Mouse (Mus musculus) intestine, embryonic 15.5 days (tissue): ENCODE data around the gene Ch25h. TPM values are rescaled to one million over a fixed set of nuclear protein-coding genes. Genes with fewer than 3 reads are reported as not detected.

Source experiments
- ATAC-seq: fragments of 200-750 bp; cut with Nextera tagmentation; 2 replicates; pipeline ENCODE4 v1.8.0; 2017; ENCODE audit warnings: moderate TSS enrichment, moderate library complexity
- H3K27ac ChIP-seq: fragments of 300-500 bp; sonication (generic); 2 replicates; pipeline ENCODE4 v1.5.1; 2015; ENCODE audit warnings: mild to moderate bottlenecking, inconsistent platforms
- H3K27me3 ChIP-seq: fragments of 300-500 bp; sonication (generic); replicated peaks from 2 replicates; pipeline ENCODE4 v1.6.1; 2015; ENCODE audit warnings: inconsistent platforms
- H3K36me3 ChIP-seq: fragments of 300-500 bp; sonication (generic); 2 replicates; pipeline ENCODE4 v1.6.1; 2015; ENCODE audit warnings: inconsistent platforms
- H3K4me1 ChIP-seq: fragments of 300-500 bp; sonication (generic); replicated peaks from 2 replicates; pipeline ENCODE4 v1.6.1; 2015; ENCODE audit warnings: inconsistent platforms
- H3K4me2 ChIP-seq: fragments of 300-500 bp; sonication (generic); replicated peaks from 2 replicates; pipeline ENCODE4 v1.6.1; 2015; ENCODE audit warnings: mild to moderate bottlenecking, inconsistent platforms
- H3K4me3 ChIP-seq: fragments of 300-500 bp; sonication (generic); replicated peaks from 2 replicates; pipeline ENCODE4 v1.5.1; 2015; ENCODE audit warnings: inconsistent platforms
- H3K9ac ChIP-seq: fragments of 300-500 bp; sonication (generic); 2 replicates; pipeline ENCODE4 v1.6.1; 2015; ENCODE audit warnings: inconsistent platforms
- H3K9me3 ChIP-seq: fragments of 300-500 bp; sonication (generic); 2 replicates; pipeline ENCODE4 v1.6.1; 2016; ENCODE audit warnings: inconsistent platforms
- WGBS: fragments of 180-500 bp; shearing (Covaris S2); methylation state at CpG from one replicate; pipeline ENCODE4 v1.1.7; 2015; 5-methylcytosine and 5-hydroxymethylcytosine counted together
- polyA plus RNA-seq: library from polyadenylated mRNA; unstranded; fragments of >200 nt; fragmentation: Nextera tagmentation; extraction: Ambion mirVana; gene quantifications from 2 replicates; pipeline ENCODE4 v1.2.1, GENCODE M21; 2015

The Ch25h gene
- polyA plus RNA-seq, 1 experiment from 2014 or later: 3.2 TPM

DNA sequence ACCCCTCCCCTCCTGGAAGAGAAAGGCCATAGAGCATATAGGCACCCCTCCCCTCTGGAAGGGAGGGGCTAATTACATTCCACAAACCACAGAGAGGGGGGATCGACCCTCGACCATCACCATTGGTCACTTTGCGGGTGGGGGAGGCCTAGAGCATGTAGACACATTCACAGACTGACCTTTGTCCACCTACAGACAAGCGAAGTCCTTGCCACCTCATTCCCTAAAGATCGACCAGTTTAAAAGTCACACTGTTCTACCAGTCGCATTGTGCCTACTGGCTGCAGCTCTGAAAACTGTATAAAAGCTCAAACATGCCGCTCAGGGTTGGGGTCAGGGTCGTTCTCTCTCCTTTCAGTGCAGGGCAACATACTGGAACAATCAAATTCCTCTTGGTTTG, 36.6 kb upstream of the Ch25h start:
- Histone ChIP-seq H3K4me3 (no peak overlapping the region), H3K4me2 (no peak overlapping the region), H3K36me3 (no peaks in the 10 kb centered on the region), H3K9me3 (no peaks in the 10 kb centered on the region), H3K27me3 (no peaks in the 10 kb centered on the region), H3K27ac (no peak overlapping the region), H3K4me1 (no peaks in the 10 kb centered on the region), H3K9ac (no peak overlapping the region)
- ATAC-seq: peak; percentile 34; the same call in 1 of the 2 replicates
- 55% methylated on average over 8 of the region's 8 CpGs for WGBS

DNA sequence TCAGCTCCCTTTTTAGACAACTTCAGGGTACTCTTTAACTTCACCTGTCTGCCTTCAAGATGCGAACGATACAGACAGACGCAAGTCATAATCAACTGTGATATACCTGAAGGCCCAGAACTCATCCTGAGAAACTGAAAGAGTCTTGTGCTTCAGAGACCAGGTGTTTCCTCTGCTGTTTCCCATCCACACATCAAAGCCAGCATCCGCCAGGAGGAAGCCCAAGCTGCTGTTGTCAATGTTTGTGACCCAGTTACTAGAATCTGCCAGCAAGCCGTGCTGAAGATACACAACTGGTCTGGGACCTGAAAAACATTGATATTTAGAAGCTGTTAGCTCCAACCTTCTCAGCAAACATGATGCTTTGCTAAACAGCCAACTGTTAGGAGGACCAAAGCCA, 35.8 kb upstream of the Ch25h start:
- no peak overlapping the region for H3K27ac ChIP-seq

DNA sequence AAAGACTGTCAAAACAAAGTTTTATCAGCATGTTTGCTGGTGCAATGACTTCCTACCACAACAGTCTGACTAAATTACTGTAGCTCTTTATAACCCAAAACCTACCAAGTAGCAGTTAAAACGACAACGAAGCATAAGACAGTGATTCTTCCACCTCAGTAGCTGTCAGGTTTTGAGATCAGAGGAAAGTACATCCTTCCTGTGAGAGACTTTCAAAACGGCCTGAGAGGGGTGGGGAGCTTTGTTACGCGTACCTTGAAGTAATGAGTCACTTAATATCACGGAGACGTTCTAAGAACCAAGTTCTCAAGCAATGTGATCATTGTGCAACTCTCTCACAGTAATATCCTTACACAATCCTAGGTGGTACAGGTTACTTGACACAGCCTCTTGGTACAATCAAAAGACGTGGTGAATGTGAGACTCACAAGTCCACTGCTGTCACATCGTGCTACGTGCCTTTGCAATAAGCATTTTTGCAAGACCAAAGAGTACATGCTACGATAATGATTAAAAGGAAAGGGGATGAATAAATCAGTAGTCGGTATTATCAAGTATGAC, 30.3 kb upstream of the Ch25h start:
- no peaks in the 10 kb centered on the region for H3K27me3 ChIP-seq
- no peak for ATAC-seq
- no peaks in the 10 kb centered on the region for H3K36me3 ChIP-seq
- no peak overlapping the region for H3K9ac ChIP-seq
- no peaks in the 10 kb centered on the region for H3K9me3 ChIP-seq
- H3K4me1 ChIP-seq: no peaks in the 10 kb centered on the region
- H3K27ac ChIP-seq: no peak overlapping the region
- H3K4me3 ChIP-seq: no peak overlapping the region
- no peak overlapping the region for H3K4me2 ChIP-seq
- whole genome bisulfite sequencing: 85% methylated on average over 12 of the region's 12 CpGs

More for the DNA sequence above, 35.8 kb upstream of the Ch25h start:
- H3K9ac ChIP-seq: no peak overlapping the region
- no peaks in the 10 kb centered on the region for H3K36me3 ChIP-seq
- ATAC-seq: no peak
- H3K4me1 ChIP-seq: no peaks in the 10 kb centered on the region
- H3K4me2 ChIP-seq: no peak overlapping the region
- H3K27me3 ChIP-seq: no peaks in the 10 kb centered on the region
- WGBS: 69% methylated on average over 5 of the region's 5 CpGs
- no peaks in the 10 kb centered on the region for H3K9me3 ChIP-seq
- H3K4me3 ChIP-seq: no peak overlapping the region

DNA sequence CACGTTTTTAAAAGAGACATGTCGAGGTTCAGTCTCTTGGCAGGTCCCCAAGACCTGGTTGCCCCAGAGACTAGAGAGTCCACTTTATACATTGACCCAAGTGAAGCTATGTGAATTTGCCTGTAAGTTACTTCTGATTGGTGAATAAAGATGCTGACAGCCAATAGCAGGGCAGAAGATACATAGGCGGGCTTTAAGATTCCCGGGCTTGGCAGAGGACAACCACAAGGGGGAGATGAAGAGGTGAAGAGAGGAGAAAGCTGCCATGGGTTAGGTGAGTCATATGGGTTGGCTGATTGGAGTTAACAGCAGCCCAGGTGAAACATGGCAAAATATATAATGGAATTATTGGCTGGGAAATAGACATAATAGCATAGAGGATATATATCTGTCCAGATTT, 25.8 kb upstream of the Ch25h start:
- no peaks in the 10 kb centered on the region for H3K27me3 ChIP-seq
- ATAC-seq: peak; percentile 75
- 0 out of 2 replicates have a peak, but pooled peaks cover 3% of the 10 kb centered on the region for H3K4me1 ChIP-seq
- H3K9ac ChIP-seq: no peak overlapping the region
- H3K27ac ChIP-seq: no peak overlapping the region
- no peak overlapping the region for H3K4me2 ChIP-seq
- no peaks in the 10 kb centered on the region for H3K9me3 ChIP-seq
- no peak overlapping the region for H3K4me3 ChIP-seq
- no peaks in the 10 kb centered on the region for H3K36me3 ChIP-seq
- WGBS: 44% methylated on average over 4 of the region's 4 CpGs

DNA sequence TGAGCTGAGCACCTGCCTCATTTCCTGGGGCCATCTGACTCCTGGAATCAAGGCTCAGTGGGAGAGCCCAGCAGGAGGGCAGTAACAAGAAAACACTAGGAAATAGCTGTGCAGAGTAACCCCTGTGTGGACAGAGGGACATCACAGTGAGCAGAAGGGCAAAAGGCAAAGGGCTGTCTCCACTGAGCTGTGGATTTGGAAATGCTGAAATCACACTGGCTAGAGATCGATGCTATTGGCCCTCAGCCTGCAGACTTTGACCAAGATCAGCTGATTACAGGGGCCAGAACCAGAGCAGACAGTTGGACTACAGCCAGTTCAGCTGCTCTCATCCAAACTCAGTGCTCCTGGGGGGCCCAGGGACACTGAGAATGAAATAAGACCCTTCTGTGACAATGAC, 21.4 kb upstream of the Ch25h start:
- Histone ChIP-seq H3K9me3 (no peaks in the 10 kb centered on the region), H3K27ac (no peak overlapping the region), H3K27me3 (no peaks in the 10 kb centered on the region), H3K9ac (no peak overlapping the region), H3K36me3 (no peaks in the 10 kb centered on the region), H3K4me3 (no peak overlapping the region), H3K4me1 (0 out of 2 replicates have a peak, but pooled peaks cover 3% of the 10 kb centered on the region), H3K4me2 (no peak overlapping the region)
- WGBS: 67% methylated on average over 1 of the region's 1 CpGs
- peak; percentile 49; the same call in 1 of the 2 replicates for ATAC-seq

DNA sequence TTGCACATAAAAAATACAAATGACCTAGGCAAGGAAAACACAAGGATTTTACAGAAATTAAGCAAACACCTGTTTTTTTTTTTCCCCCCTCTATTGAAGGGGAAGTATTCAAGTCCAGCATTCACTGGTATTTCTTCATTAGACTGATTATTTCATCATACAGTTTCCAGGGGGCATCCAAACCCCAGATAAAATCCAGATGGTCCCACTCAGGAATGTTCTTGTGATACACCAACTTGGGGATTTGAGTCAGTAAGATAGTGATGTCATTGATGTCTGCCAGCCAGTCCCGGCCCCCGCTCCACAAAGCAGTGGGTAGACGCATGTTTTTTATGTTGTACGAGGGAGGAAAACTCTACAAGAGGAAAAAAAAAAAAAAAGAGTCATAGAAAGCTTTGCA, 18.9 kb upstream of the Ch25h start:
- no peak overlapping the region for H3K9ac ChIP-seq
- 88% methylated on average over 4 of the region's 4 CpGs for WGBS
- H3K4me1 ChIP-seq: 0 out of 2 replicates have a peak, but pooled peaks cover 3% of the 10 kb centered on the region
- ATAC-seq: no peak
- no peaks in the 10 kb centered on the region for H3K27me3 ChIP-seq
- no peak overlapping the region for H3K4me2 ChIP-seq
- H3K36me3 ChIP-seq: no peaks in the 10 kb centered on the region
- H3K4me3 ChIP-seq: no peak overlapping the region
- H3K9me3 ChIP-seq: no peaks in the 10 kb centered on the region
- no peak overlapping the region for H3K27ac ChIP-seq

DNA sequence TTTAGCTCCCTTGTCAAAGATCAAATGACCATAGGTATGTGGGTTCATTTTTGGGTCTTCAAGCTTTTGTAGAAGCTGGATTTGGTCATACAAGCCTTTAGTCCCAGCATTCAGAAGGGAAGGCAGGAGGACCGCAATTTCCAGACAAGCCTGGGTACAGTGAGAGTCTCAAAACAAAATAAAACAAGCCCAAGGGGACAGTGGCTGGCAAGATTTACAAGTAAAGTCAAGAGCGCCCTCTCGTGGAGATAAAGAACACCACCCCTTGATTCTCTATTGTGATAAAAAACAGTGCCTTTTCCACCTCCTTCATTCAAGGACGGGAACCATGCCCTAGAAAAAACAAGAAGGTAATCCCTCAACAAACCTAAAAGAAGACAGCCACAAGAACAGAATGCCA, 8.6 kb upstream of the Ch25h start:
- Histone ChIP-seq H3K9me3 (no peaks in the 10 kb centered on the region), H3K36me3 (no peaks in the 10 kb centered on the region), H3K4me2 (no peak overlapping the region), H3K9ac (no peak overlapping the region), H3K27me3 (no peaks in the 10 kb centered on the region), H3K27ac (no peak overlapping the region), H3K4me1 (no peaks in the 10 kb centered on the region), H3K4me3 (no peak overlapping the region)
- WGBS: 13% methylated on average over 4 of the region's 4 CpGs
- no peak for ATAC-seq

DNA sequence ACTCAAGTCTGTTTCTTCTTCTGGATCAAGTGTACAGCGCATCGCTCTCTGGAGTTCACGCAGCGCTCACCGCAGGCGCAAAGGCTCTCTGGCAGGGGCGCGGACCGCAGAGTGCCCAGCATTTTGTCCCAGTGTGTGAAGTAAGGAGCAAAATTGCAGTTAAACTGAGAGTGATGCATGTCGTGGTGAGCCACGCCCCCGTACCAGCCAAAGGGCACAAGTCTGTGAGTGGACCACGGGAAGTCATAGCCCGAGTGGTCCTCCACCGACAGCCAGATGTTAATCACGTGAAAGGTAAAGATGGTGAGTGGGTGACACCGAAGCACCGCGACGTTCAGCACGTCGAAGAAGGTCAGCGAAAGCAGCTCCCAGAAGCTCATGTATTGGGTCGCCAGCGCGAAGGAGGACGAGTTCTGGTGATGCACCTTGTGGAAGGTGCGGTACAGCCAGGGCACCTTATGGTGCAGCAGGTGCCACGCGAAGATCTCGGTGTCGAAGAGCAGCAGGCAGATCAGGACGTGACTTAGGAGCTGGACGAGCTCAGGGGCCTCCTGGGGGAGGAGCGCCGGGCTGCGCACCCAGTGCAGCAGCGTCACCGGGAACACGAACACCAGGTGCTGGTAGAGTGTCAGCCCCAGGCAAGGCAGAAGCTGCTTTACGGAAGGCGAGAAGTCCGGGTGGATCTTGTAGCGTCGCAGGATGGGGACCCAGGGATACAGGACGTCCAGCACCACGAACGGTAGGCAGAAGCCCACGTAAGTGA, 555 bp downstream of the Ch25h start:
- Histone ChIP-seq H3K4me1 (peaks cover 7% of the 10 kb centered on the region; the same call in 1 of the 2 replicates), H3K27me3 (peaks cover 6% of the 10 kb centered on the region; the same call in 1 of the 2 replicates), H3K4me3 (peak overlapping the region; percentile 49), H3K4me2 (peak overlapping the region; percentile 94), H3K9me3 (no peaks in the 10 kb centered on the region), H3K27ac (no peak overlapping the region), H3K36me3 (no peaks in the 10 kb centered on the region), H3K9ac (peak overlapping the region; percentile 22; the same call in 1 of the 2 replicates)
- ATAC-seq: peak; percentile 88
- WGBS: 8% methylated on average over 49 of the region's 49 CpGs

DNA sequence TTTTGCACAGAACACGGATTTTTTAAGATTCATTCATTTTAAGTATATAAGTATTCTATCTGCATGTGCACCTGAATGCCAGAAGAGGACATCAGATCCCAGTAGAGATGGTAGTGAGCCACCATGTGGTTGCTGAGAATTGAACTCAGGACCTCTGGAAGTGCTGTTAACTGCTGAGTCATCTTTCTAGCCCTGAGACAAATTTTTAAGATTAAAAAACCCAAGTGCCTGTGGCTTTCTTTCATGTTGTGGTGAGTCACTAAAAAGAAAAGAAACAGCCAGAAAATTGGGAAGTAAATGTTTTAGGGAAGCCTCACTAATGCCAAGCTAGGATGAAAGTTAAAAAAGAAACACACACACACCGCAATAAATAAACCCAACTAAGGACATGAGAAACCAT, 3.3 kb downstream of the Ch25h start:
- Histone ChIP-seq H3K36me3 (no peaks in the 10 kb centered on the region), H3K4me1 (peaks cover 7% of the 10 kb centered on the region; the same call in 1 of the 2 replicates), H3K9ac (no peak overlapping the region), H3K4me2 (no peak overlapping the region), H3K9me3 (no peaks in the 10 kb centered on the region), H3K4me3 (no peak overlapping the region), H3K27ac (no peak overlapping the region), H3K27me3 (peaks cover 6% of the 10 kb centered on the region; the same call in 1 of the 2 replicates)
- no peak for ATAC-seq
- 89% methylated on average over 2 of the region's 2 CpGs for WGBS

DNA sequence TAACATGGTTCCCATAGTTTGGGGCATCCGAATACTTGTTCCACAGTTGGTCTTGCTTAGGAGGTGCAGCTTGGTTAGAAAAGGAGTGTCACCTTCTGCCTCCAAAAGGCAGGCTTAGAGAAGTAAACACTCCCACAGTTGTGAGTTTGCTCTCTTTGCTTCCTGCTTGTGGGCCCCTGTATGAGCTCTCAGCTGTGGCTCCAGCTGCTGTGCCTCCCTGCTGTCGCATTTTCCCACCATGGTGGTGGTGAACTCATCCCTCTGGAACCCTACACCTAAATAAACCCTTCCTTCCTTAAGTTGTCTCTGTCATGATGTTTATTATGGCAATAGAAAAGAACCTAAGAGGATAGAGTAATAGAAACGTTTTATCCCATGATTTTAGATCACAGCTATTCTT, 6.2 kb downstream of the Ch25h start:
- 28% methylated on average over 3 of the region's 3 CpGs for WGBS
- H3K4me3 ChIP-seq: no peak overlapping the region
- H3K9me3 ChIP-seq: no peaks in the 10 kb centered on the region

DNA sequence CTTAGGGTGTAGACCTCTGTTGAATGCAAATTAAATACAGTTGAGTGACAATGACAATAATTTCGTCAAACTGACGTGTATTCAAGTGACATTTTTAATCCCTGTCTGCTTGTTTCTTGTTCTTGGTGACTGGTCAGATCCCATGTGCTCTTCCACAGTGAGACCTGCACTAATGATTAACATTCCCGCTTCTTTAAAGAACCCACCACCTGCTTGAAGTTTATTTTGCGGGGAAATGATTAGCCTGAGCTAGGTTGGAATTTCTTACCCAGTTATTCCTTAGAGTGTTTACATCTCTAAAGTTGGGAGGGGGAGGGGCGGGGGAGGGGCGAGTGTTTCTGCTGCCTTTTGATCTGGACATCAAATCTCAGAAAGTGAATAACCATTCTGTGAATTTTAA, 6.7 kb downstream of the Ch25h start:
- Histone ChIP-seq H3K27ac (no peak overlapping the region), H3K36me3 (no peaks in the 10 kb centered on the region), H3K9ac (no peak overlapping the region), H3K27me3 (no peaks in the 10 kb centered on the region), H3K4me3 (no peak overlapping the region), H3K4me1 (no peaks in the 10 kb centered on the region), H3K9me3 (no peaks in the 10 kb centered on the region), H3K4me2 (no peak overlapping the region)
- no peak for ATAC-seq
- WGBS: 31% methylated on average over 6 of the region's 6 CpGs

More for the DNA sequence above, 6.2 kb downstream of the Ch25h start:
- no peak for ATAC-seq
- no peaks in the 10 kb centered on the region for H3K27me3 ChIP-seq
- no peaks in the 10 kb centered on the region for H3K36me3 ChIP-seq
- H3K4me2 ChIP-seq: no peak overlapping the region
- H3K27ac ChIP-seq: no peak overlapping the region
- H3K4me1 ChIP-seq: no peaks in the 10 kb centered on the region
- no peak overlapping the region for H3K9ac ChIP-seq

DNA sequence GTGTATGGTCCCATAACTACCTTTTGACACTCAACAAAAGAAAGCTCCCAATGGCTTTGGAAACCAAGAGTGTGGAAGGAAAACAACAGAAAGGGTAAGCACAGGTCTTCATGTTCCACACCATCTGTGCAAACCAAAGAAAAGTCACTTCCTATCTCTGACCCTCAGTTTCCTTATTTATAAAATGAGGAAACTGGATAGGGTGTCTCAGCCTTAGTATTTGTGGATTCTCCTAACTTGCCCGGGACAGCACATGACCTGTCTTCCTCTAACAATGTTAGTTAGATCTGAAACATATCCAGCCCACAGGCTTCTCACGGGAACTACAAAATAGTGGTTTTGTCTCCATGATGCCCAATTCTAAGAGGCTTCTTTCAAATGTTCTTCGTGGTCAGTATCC, 10.5 kb downstream of the Ch25h start:
- Histone ChIP-seq H3K4me2 (no peak overlapping the region), H3K27ac (no peak overlapping the region), H3K9me3 (no peaks in the 10 kb centered on the region), H3K36me3 (no peaks in the 10 kb centered on the region), H3K4me1 (no peaks in the 10 kb centered on the region), H3K9ac (no peak overlapping the region), H3K27me3 (no peaks in the 10 kb centered on the region), H3K4me3 (no peak overlapping the region)
- no peak for ATAC-seq
- WGBS: 78% methylated on average over 3 of the region's 3 CpGs
